Mouse (Mus musculus) telencephalon, adult 2 months (tissue): Measurements from ENCODE around the gene Jmjd8.

ENCODE experiments used
- DNase-seq: peaks from one replicate; pipeline ENCODE4 v3.0.0-alpha.2; 2011; ENCODE audit warnings: low read depth, low spot score

Jmjd8 gene

DNA sequence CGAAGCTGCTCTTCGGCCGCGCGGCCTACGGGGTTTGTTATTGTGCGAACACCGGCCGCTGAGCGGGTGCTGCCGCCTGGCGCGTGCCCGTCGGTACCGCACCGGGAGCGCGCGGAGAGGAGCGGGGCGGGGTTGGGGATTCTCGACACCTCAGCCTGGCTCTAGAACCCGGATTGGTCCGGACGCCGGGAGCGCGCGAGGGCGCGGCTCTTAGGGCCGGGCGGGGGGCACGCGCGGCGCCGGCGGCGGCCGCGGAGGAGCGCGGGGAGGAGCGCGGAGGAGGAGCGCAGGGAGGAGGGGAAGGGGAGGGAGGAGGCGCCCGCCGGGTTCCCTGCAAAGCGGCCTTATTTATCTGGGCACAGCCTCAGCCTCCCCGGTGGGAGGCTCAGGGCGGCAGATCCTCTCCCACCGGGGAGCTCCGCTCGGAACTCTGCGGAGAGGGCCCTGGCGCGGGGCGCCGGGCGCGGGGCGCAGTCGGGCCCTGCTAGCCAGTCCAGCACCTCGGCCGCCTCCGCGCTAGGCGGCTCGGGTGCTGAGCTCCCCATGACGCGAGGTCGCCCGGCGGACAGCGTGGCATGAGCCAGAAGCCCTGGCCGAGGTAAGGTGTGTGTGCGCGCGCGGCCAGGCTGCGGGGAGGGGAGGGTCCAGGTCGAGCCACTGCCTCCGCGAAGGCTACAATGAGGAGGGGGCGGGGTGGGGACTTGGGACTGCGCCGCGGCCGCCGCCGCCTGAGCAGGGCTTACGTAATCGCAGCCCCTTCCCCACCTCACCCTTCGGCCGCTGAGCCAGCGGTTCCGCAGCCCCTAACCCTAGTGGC is 19.7 kb upstream of the Jmjd8 start, which contains the start of gene Fbxl16:
TSS of gene Fbxl16 (plus strand) at position 297 of the 817 bp plus-strand sequence.
- peak; percentile 92 for DNase-seq

DNA sequence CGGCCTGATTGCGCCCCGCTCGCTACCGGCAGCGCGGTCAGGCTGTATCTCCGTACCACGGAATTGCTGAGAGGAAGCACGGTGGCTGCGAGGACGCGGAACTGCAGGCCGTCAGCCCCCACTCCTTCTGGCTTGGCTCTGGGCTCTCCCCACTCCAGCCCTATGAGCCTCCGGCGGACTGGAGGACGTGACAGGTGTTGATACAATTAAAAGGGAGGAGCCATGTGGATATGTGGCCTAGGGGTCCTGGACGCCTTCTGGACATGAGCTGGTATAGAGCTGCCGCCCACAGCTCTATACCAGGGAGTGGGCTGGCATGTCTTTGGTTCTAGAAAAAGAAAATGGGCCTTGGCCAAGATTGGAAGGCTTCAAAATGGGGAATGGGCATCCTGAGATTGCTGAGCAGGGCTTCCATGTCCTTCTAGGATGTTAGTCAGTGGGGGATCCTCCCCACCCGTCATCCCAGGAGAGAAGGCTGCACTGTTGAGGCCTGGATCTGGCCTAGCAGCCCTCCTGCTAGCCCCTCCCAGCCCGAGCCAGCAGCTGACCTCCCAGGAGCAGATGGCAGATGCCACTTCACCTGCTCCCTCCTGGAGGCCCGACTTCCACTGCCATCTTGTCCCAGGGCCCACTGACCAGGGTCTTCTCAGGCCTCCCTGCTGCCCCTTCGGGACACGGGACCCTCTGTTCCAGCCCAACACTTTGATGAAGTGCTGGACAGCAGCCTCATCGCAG is 18.9 kb upstream of the Jmjd8 start:
- DNase-seq, result no peak

DNA sequence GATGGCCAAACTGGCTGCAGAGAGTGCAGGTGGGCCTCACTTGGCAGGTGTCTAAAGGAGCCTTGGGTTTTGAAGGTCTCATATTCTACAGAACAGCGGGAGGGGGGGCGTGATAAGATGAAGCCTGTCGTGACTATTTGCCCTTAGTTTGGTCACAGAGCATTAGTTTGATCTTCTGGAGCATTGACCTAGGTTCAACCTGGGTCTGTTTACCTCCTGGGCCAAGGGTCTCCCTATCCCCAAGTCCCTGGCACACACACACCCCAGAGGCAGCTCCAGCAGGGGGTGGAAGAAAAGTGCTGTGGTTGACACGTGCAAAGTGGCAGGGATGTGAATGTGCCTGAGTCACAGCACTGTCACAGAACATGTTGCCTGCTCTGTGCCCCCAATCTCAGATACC is 17.8 kb upstream of the Jmjd8 start:
- DNase-seq, result no peak

DNA sequence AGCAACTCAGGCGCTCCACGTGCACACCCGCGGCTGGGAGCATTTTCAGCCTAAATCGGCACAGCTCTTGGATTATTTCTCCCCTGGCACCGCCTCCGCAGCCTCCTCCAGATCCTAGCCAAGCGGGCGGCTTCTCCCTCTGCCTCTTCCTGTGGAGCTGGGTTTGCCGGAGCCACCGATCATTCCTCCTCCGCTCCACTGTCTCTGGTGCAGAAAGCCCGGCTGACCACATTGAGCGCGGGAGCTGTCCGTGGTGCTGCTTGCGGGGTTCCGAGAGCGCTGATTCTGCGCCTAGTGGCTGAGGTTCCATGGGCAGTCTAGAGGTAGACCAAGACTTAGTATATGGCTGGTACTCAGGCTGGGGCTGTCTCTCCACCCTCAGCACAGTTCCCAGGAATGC is 15.2 kb upstream of the Jmjd8 start:
- peak; percentile 90 for DNase-seq

DNA sequence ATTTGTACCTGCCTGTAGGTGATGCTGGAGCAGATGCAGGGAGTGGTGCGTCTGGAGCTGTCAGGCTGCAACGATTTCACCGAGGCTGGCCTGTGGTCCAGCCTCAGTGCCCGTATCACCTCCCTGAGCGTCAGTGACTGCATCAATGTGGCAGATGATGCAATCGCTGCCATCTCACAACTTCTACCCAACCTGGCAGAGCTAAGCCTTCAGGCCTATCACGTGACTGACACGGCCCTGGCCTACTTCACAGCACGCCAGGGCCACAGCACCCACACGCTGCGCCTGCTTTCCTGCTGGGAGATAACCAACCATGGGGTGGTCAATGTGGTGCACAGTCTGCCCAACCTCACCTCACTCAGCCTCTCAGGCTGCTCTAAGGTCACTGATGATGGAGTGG is 11.0 kb upstream of the Jmjd8 start:
- no peak for DNase-seq

DNA sequence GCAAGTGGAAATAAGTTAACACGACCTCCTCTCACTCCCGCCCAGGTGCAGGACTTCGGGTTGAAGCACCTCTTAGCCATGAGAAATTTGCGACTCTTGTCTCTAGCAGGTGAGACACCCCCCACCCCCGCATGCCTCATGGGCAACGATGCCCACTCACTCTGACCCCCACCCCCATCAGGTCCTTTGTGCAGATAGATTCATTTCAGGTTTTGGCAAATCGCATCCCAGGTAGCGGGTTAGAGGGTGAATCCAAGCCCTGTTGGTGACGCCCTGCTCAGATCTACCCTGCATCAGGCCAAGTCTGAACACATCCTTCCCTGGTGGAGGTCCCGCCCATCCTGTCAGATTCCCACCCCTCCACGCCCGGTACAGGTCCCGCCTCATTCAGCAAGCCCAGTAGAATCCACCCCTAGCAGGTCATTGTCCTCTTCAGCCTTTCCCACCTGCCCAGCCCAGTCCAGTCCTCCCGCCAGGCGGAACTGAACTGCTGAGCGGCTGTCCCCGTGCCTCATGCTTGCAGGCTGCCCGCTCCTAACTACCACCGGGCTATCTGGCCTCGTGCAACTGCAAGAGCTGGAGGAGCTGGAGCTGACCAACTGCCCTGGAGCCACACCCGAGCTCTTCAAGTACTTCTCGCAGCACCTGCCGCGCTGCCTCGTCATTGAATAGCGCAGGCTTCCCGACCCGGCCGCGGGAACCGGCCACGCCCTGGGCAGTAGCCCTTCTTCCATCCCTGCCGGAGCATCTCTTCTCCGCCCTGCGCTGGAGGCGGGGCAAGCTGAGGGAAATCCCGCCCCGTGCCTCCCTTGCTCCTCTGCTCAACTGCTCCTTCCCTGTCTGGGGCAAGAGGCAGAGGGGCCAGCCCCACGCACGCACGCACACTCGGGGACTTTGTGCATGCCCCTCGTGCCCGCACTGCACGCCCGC is 9.6 kb upstream of the Jmjd8 start:
- DNase-seq, result no peak

DNA sequence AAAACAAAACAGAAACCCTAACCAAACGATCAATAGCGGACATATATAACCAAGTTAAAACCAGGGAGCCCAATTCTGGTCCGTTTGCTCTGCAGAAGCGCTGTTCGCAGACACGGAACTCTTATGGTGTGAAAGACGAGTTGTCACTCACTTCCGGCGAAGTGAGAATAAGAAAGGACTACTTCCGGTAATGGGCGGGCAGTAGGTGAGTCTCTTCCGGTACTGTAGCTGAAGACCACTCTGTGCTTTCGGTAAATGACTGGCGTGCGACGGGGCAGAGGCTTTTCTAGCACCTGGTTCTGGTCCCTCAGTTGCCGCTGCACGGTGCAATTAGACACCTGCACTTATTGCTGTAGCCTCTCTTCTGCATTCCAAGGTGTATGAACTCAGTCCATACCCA is 5.2 kb upstream of the Jmjd8 start, which contains the start of gene Wdr24:
TSS of gene Wdr24 (plus strand) at position 176 of the 400 bp plus-strand sequence.
- peak; percentile 94 for DNase-seq

DNA sequence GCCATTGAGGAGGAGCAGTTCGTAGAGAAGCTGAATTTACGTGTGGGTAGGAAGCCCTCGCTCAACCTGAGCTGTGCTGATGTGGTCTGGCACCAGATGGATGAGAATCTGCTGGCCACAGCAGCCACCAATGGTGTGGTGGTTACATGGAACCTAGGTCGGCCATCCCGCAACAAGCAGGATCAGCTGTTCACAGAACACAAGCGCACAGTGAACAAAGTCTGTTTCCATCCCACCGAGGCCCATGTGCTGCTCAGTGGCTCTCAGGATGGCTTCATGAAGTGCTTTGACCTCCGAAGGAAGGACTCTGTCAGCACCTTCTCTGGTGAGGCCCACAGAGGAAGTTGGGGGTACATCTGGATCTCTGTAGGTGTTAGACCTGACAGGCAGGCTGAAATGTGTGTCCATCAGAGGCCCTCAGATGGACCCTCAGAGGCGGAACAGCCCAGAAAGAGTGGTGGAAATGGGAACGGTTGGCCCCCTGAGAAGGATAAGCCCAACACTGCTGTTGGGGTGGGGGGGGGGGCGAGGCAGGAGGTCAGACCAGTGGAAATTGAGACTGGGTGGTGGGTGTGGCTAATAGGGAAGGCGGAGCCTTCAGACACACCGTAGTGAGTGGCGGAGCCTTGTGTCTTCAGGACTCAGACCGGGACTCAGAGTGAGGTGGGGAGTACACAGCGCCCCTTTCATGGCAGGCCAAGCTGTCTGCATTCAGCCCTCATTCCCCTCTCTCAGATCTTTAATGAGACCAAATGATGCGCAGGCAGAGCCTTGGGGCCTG is 4.1 kb upstream of the Jmjd8 start:
- DNase-seq, result no peak

DNA sequence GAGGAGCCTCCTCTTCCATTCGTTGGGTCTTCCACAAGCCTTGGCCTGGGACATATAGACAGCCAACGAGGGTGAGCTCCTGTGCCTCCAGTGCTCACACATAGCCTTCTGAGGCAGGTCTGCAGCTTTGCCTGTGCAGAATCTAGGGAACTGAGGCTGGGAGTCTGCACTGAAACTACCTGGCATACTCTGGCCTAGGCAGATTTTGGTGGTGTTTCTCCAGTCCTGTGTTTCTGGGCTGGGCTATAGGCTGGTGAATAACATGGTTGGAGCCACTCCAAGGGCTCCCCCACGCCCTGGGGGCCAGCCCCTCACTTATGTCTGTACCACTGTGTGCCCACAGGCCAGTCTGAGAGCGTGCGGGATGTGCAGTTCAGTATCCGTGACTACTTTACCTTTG is 3.4 kb upstream of the Jmjd8 start:
- no peak for DNase-seq

DNA sequence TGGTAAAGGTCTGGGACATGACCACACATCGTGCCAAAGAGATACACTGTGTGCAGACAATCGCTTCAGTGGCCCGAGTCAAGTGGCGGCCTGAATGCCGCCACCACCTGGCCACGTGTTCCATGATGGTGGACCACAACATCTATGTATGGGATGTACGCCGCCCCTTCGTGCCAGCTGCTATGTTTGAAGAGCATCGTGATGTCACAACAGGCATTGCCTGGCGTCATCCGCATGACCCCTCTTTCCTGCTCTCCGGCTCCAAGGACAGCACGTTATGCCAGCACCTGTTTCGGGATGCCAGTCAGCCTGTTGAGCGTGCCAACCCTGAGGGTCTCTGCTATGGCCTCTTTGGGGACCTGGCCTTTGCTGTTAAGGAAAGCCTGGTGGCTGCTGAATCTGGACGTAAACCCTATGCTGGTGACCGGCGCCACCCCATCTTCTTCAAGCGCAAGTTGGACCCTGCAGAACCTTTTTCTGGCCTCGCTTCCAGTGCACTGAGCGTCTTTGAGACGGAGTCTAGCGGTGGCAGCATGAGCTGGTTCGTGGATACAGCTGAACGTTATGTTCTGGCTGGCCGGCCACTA is 2.6 kb upstream of the Jmjd8 start:
- no peak for DNase-seq

DNA sequence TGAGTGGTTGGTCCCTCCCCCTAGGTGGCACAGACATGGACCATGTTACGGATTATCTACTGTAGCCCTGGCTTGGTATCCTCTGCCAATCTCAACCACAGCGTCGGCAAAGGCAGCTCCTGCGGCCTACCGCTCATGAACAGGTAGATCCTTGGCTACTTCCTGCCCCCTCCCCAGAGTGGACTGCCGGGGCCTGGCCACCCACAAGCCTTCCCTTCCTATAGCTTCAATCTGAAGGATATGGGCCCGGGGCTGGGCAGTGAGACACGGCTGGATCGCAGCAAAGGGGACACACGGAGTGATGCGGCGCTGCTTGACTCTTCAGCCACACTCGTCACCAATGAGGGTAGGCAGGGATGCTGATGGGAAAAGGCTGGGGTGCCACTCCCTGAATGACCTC is 1.7 kb upstream of the Jmjd8 start:
- no peak for DNase-seq

DNA sequence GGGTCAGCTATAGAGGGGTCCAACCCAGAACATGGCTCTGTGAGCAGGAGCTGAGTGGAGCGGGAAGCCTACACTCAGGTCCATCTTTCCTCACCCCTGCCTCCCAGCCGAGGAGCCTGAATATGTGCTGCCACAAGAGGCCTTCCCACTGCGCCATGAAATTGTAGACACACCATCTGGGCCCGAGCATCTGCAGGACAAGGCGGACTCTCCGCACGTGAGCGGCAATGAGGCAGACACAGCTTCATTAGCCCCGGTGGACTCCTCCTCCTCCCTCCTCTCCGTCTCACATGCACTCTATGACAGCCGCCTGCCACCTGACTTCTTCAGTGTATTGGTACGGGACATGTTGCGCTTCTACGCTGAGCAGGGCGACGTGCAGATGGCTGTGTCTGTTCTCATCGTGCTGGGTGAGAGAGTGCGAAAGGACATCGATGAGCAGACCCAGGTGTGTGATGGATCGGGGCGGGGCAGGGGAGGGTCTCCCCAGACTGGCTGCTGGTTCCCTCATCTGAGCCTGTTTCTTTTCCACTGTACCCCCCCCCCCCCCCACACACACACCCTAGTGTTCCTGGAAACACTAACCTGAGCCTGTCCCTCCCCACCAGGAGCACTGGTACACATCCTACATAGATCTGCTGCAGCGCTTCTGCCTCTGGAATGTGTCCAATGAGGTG is 983 bp upstream of the Jmjd8 start:
- no peak for DNase-seq

DNA sequence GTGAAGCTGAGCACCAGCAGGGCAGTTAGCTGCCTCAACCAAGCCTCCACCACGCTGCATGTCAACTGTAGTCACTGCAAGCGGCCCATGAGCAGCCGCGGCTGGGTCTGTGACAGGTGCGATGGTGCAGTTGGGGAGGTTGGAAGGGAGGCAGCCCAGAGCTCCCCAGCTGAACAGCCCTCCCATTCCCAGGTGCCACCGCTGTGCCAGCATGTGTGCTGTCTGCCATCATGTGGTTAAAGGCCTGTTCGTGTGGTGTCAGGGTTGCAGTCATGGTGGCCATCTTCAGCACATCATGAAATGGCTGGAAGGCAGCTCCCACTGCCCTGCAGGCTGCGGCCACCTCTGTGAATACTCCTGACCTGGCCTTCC is 458 bp upstream of the Jmjd8 start:
- DNase-seq, result no peak

DNA sequence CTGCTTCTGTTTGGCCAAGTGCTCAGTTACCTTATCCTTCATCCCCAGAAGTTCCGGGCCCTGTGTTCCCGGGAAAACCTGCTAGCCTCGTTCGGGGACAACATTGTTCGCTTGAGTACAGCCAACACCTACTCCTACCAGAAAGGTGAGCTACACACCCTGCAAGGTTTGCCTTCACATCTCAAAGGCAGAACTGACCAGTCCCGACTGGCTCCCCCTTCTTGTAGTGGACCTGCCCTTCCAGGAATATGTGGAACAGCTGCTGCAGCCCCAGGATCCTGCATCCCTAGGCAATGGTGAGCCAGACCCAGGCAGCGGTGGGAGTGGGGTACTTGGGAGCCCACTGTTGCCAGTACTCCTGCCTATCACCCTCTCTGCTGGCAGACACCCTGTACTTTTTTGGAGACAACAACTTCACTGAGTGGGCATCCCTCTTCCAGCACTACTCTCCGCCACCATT is 921 bp downstream of the Jmjd8 start:
- no peak for DNase-seq

DNA sequence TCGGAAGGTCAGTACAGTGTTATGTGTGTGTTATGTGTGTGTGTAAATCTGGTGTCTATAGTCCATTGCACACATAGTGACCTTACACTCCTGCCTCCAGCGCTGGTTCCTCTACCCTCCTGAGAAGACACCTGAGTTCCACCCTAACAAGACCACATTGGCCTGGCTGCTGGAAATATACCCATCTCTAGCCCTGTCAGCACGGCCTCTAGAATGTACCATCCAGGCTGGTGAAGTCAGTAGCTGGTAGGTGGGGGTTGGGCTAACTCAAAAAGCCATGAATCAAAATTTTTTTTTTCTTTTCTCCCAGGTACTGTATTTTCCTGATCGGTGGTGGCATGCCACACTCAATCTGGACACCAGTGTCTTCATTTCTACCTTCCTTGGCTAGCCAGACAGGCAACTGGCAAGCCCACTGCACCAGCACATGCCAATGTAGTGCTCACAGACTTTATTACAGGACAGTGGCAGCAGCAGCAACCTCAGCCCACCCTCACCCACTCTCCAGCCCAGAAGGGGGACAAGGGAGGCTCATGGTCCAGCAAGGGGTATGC is 1.6 kb downstream of the Jmjd8 start:
- DNase-seq, result no peak

DNA sequence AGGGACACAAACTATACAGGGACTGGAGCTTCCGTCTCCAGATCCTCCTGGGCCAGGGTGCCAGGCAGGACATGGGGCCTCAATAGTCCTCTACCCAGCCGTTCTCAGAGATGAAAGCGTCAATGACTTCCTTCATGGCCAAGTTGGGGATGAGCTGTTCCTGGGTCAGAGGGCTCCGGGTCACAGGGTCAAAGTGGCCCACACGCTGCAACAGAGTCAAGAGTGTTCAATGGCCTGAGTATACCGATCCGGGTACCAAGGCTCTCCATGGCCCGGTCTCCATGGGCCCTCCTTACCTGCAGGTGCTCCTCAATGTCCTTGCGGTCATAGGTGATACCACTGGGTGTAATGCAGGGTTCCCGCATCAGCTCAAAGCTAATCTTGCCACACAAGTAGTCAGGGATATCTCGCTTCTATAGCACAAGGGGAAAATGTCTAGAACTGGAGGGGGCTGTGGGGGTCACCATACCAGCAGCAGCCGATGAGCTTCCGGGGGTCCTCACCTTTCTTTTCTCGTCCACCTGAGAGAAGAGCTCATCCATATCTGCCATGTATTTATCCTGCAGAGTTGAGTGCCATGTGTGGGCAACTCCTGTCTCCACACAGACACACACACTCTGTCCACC is 2.3 kb downstream of the Jmjd8 start:
- no peak for DNase-seq

DNA sequence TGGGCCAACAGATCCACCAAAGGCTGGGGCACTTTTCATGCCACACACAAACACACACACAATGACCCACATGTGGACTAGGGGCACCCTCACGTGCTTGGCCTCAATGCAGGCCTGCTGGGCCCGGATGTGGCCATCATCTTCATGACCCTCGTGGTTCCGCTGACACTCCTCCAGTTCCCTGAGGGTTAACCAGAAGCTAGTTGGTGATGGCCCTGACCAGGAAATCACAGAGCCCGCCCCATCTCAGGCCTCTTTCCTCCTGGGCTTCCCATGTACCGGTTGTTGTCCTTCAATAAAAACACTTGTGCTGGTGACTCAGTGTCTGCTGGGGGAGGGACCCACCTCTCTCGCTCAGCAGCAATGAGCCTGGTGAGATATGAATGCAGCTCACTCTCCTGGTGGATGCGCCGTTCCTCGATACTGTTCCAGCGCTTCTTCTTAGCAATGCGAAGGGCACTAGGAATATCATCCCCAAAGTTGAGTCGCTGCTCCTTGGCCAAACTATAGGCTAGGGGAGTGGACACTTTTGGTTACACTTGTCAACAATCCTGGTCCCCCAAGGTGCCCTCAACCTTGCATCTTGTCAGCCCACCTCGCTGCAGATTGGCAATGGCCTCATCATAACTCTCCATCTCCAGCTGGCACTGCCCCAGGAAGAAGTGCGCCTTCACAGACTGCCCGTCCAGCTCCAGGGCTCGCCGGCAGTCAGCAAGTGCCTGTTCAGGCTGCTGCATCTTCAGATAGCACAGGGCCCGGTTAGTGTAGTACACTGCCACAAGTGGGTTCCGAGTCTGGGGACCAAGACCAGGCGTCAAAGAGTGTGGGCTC is 3.0 kb downstream of the Jmjd8 start:
- no peak for DNase-seq
